Mouse (Mus musculus) gastrocnemius, postnatal 4 days (tissue): Measurements from ENCODE around the gene Eepd1. TPM values are rescaled to one million over a fixed set of nuclear protein-coding genes. Genes with fewer than 3 reads are reported as not detected.

Experiments
- DNase-seq, 2 experiments: peaks; one replicate each; pipeline ENCODE4 v3.0.0; 2021 to 2022; ENCODE audit warnings: low spot score in 2 of 2, mixed read lengths in 2 of 2
- total RNA-seq, 2 experiments: library from RNA; stranded (reverse); gene quantifications; 2 replicates each; pipeline ENCODE4 v1.2.3; 2021

The Eepd1 gene
- total RNA-seq, 2 experiments from 2014 or later = 33.1 to 35.5 TPM

GRCm38 (mm10) chr9:25488581-25488980, 7.2 kb downstream of the Eepd1 start:
- DNase-seq = no peak

- DNase-seq = no peak
Observed at GRCm38 (mm10) chr9:25489221-25489960, 8.0 kb downstream of the Eepd1 start.

- DNase-seq = no peak
Observed at GRCm38 (mm10) chr9:25490278-25491145, 9.2 kb downstream of the Eepd1 start.

- DNase-seq = no peak
Observed at GRCm38 (mm10) chr9:25493918-25494317, 12.6 kb downstream of the Eepd1 start.

- no peak for DNase-seq
Observed at GRCm38 (mm10) chr9:25495601-25496000, 14.3 kb downstream of the Eepd1 start.

- DNase-seq = no peak
Observed at GRCm38 (mm10) chr9:25496196-25496595, 14.8 kb downstream of the Eepd1 start.

- no peak for DNase-seq
Observed at GRCm38 (mm10) chr9:25496703-25497102, 15.4 kb downstream of the Eepd1 start.

- no peak for DNase-seq
Observed at GRCm38 (mm10) chr9:25498770-25499169, 17.4 kb downstream of the Eepd1 start.

GRCm38 (mm10) chr9:25499306-25499705, 18.0 kb downstream of the Eepd1 start:
- DNase-seq = no peak

- DNase-seq = no peak
Observed at GRCm38 (mm10) chr9:25500031-25500430, 18.7 kb downstream of the Eepd1 start.

- DNase-seq = no peak
Observed at GRCm38 (mm10) chr9:25508825-25509224, 27.5 kb downstream of the Eepd1 start.

GRCm38 (mm10) chr9:25510572-25510971, 29.2 kb downstream of the Eepd1 start:
- DNase-seq = no peak

GRCm38 (mm10) chr9:25513050-25513449, 31.7 kb downstream of the Eepd1 start:
- no peak for DNase-seq

GRCm38 (mm10) chr9:25513556-25513955, 32.2 kb downstream of the Eepd1 start:
- no peak for DNase-seq

GRCm38 (mm10) chr9:25516640-25517039, 35.3 kb downstream of the Eepd1 start:
- no peak for DNase-seq

GRCm38 (mm10) chr9:25517982-25518381, 36.6 kb downstream of the Eepd1 start:
- no peak for DNase-seq

- DNase-seq = no peak
Observed at GRCm38 (mm10) chr9:25519193-25519592, 37.8 kb downstream of the Eepd1 start.

GRCm38 (mm10) chr9:25520826-25521225, 39.5 kb downstream of the Eepd1 start:
- DNase-seq = no peak

GRCm38 (mm10) chr9:25521825-25522224, 40.5 kb downstream of the Eepd1 start:
- DNase-seq = no peak

- no peak for DNase-seq
Observed at GRCm38 (mm10) chr9:25526516-25526915, 45.2 kb downstream of the Eepd1 start.

GRCm38 (mm10) chr9:25526927-25527337, 45.6 kb downstream of the Eepd1 start:
- no peak for DNase-seq

GRCm38 (mm10) chr9:25527359-25528038, 46.2 kb downstream of the Eepd1 start:
- DNase-seq = no peak
